Mouse (Mus musculus) megakaryocyte, embryonic 14.5 days (primary cell): Measurements from ENCODE around the gene Lrrc58.

Source experiments
- FLI1 ChIP-seq: IDR thresholded peaks from 2 replicates; pipeline ENCODE4 v1.6.1; 2012; ENCODE audit warnings: low read length, inconsistent platforms, mixed read lengths
- GATA1 ChIP-seq: IDR thresholded peaks from 3 replicates; pipeline ENCODE4 v1.6.1; 2012; ENCODE audit warnings: mixed read lengths, low read length, inconsistent platforms, borderline replicate concordance

DNA sequence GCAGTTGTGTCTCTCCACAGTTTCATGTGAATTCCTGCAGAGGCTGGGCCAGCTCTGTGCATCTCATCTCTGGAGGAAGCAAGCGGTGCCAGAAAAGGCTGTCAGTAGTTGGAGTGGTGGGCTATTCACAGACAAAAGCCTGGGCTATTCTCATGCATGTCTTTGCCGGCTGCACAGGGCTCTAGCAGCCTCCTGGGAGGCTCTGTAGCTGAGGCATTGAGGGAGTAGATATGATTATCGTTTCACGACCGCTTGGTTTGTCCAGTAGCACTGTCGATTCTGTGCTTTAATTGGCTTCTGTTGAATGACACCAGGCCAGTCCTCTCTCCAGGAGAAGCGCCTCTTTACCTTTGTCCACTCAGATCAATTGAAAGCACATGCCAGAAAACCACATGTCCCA is 57.9 kb downstream of the Lrrc58 start:
- TF ChIP-seq GATA1 (no peak), FLI1 (no peak)
